Mouse (Mus musculus): ENCODE results near the gene Mme. TPM values are rescaled to one million over a fixed set of nuclear protein-coding genes. Genes with fewer than 3 reads are reported as not detected.

The Mme gene
- polyA plus RNA-seq, 1 experiment from 2014 or later: 0.10 TPM

DNA sequence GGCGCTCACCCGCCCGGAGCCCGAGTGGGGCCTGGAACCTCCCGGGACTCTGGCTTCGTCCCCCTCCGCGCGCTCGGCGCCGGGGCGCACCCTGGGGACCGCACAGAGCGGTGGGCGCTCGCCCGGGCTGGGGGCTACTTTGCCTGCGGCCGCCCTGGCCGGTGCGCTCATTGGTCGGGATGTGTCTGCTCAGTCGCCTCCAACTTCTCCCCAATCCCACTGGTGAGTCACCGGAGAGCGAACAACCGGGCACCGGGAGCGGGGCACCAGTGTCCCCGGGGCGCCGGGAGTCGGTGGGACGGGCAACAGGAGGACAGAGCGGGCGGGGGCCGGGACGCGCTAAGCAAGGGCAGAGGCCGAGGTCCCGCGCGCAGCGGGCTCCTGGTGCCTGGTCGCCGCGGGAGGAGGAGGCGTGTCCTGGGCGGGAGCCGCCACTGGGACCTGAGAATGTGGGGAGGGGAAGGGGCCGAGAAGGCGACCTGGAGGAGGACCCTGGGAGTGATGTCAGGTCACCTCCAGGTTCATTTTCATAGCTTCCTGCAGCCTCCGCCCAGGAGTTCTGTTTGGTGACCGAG lies 54.4 kb downstream of the Mme start:
- peaks cover 24% of the 10 kb centered on the region for H3K27me3 ChIP-seq
- no peak overlapping the region for H3K9ac ChIP-seq
- H3K27ac ChIP-seq (replicated peaks): no peak overlapping the region
- peak overlapping the region; percentile 64 for H3K4me2 ChIP-seq
- ATAC-seq (ENCODE audit: insufficient read depth): no peak
- H3K9me3 ChIP-seq (replicated peaks): no peaks in the 10 kb centered on the region
- 1% methylated on average over 53 of the region's 54 CpGs for WGBS (ENCODE audit: insufficient replicate concordance)
- H3K4me3 ChIP-seq (replicated peaks): peak overlapping the region; percentile 40
- H3K4me1 ChIP-seq (replicated peaks): no peaks in the 10 kb centered on the region
- H3K36me3 ChIP-seq (replicated peaks): no peaks in the 10 kb centered on the region

DNA sequence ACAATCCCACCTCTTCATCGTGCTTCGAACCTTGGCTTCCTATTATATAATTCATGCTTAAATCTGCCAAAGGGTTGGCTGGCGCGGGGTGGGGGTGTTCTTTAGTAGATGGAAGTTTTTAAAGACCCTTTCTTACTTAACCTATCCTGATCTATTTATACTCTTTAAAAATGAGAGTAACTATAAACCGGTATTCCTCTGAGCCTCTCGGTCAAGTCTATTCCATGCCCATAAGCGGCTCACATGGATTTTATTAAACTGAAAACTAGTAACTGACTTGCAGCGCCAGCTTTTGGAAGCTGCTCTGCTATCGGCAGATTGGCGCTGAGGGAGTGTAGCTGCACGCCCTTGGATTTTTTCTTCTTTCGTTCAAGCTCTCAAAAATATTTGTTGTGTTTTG lies 55.1 kb downstream of the Mme start:
- no peak for ATAC-seq (ENCODE audit: insufficient read depth)
- 7% methylated on average over 12 of the region's 12 CpGs for WGBS (ENCODE audit: insufficient replicate concordance)
- H3K4me3 ChIP-seq (replicated peaks): 0 out of 2 replicates have a peak overlapping the region, but pooled peaks have one; percentile 40
- no peak overlapping the region for H3K9ac ChIP-seq
- no peak overlapping the region for H3K27ac ChIP-seq (replicated peaks)
- peaks cover 24% of the 10 kb centered on the region for H3K27me3 ChIP-seq
- H3K4me1 ChIP-seq (replicated peaks): no peaks in the 10 kb centered on the region
- H3K9me3 ChIP-seq (replicated peaks): no peaks in the 10 kb centered on the region
- peak overlapping the region; percentile 64; the same call in 1 of the 2 replicates for H3K4me2 ChIP-seq
- H3K36me3 ChIP-seq (replicated peaks): no peaks in the 10 kb centered on the region

GRCm38 (mm10) chr3:63297787-63298186 lies 56.5 kb downstream of the Mme start:
- no peak for ATAC-seq (ENCODE audit: insufficient read depth)
- Histone ChIP-seq H3K9ac (no peak overlapping the region), H3K27ac (replicated peaks) (no peak overlapping the region), H3K27me3 (peaks cover 24% of the 10 kb centered on the region), H3K4me2 (no peak overlapping the region), H3K4me3 (replicated peaks) (no peak overlapping the region), H3K9me3 (replicated peaks) (no peaks in the 10 kb centered on the region), H3K4me1 (replicated peaks) (no peaks in the 10 kb centered on the region), H3K36me3 (replicated peaks) (no peaks in the 10 kb centered on the region)
- WGBS (ENCODE audit: insufficient replicate concordance): 6% methylated on average over 6 of the region's 6 CpGs

GRCm38 (mm10) chr3:63315211-63315760 lies 73.9 kb downstream of the Mme start:
- 67% methylated on average over 7 of the region's 7 CpGs for WGBS (ENCODE audit: insufficient replicate concordance)
- H3K9ac ChIP-seq: no peak overlapping the region
- no peak overlapping the region for H3K4me3 ChIP-seq (replicated peaks)
- H3K4me1 ChIP-seq (replicated peaks): no peaks in the 10 kb centered on the region
- no peaks in the 10 kb centered on the region for H3K27me3 ChIP-seq
- H3K4me2 ChIP-seq: no peak overlapping the region
- no peaks in the 10 kb centered on the region for H3K9me3 ChIP-seq (replicated peaks)
- ATAC-seq (ENCODE audit: insufficient read depth): no peak
- no peaks in the 10 kb centered on the region for H3K36me3 ChIP-seq (replicated peaks)
- no peak overlapping the region for H3K27ac ChIP-seq (replicated peaks)

DNA sequence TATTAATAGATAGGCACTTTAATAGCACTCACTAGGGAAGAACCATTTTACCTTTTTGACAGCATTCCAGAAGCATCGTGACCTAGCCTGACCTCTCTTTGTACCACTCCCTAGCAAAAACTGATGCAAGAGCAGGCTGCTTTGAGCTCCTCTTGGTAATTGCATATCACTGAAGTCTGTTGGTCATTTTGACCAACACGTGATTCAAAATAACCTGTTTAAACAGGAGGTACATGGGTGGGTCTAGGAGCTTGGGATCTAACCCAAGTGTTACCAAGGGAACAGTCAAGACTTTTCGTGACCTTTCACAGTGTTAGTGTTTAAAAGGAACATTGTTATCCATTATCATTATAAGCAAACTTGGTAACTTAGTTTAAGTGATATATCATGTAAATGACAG lies 76.2 kb downstream of the Mme start:
- H3K4me1 ChIP-seq (replicated peaks): no peaks in the 10 kb centered on the region
- no peak overlapping the region for H3K9ac ChIP-seq
- no peaks in the 10 kb centered on the region for H3K27me3 ChIP-seq
- H3K27ac ChIP-seq (replicated peaks): no peak overlapping the region
- H3K36me3 ChIP-seq (replicated peaks): no peaks in the 10 kb centered on the region
- no peak overlapping the region for H3K4me3 ChIP-seq (replicated peaks)
- 58% methylated on average over 3 of the region's 3 CpGs for WGBS (ENCODE audit: insufficient replicate concordance)
- no peak for ATAC-seq (ENCODE audit: insufficient read depth)
- H3K4me2 ChIP-seq: no peak overlapping the region
- no peaks in the 10 kb centered on the region for H3K9me3 ChIP-seq (replicated peaks)

DNA sequence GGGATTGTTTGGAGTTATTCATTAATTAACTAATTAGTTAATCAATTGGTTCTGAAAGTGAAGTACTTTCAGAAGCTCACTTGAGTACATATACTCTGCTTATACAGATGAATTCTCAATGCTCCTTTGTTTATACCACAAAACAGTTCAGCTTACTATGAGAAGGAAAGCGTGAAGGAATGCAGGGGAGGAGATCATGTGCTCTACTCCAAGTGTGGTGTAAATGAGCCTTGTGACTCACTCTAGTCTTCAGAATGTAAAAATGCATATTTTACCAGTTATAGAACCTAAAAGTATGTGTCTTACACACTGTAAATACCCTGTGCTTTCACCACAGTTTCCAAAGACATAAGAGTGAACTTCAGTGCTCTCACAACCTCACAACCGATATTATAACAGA lies 84.3 kb downstream of the Mme start:
- 61% methylated on average over 2 of the region's 2 CpGs for WGBS (ENCODE audit: insufficient replicate concordance)
- Histone ChIP-seq H3K4me3 (replicated peaks) (no peak overlapping the region), H3K27ac (replicated peaks) (no peak overlapping the region), H3K4me2 (no peak overlapping the region), H3K36me3 (replicated peaks) (no peaks in the 10 kb centered on the region), H3K9me3 (replicated peaks) (no peaks in the 10 kb centered on the region), H3K27me3 (no peaks in the 10 kb centered on the region), H3K4me1 (replicated peaks) (no peaks in the 10 kb centered on the region), H3K9ac (no peak overlapping the region)
- no peak for ATAC-seq (ENCODE audit: insufficient read depth)

DNA sequence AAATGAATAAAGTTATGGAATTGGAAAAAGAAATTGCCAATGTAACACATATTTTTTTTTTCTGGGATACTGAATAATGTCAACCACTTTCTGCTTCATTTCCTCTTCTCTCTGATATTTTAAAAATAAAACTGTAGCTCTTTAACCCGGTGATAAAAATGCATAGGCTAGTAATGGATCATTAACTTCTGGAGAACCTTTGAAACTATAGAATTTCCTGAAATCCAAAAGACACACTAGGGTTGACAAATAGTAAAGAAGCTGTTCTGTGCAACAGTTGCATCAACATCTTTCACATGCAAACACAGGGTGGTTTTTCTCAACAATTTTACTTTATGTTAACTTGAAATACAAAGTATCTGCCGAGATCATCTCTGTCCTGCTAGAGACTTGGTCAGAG lies 98.8 kb downstream of the Mme start:
- ATAC-seq (ENCODE audit: insufficient read depth): no peak
- H3K36me3 ChIP-seq (replicated peaks): no peaks in the 10 kb centered on the region
- H3K4me1 ChIP-seq (replicated peaks): no peaks in the 10 kb centered on the region
- WGBS (ENCODE audit: insufficient replicate concordance): 51% methylated on average over 2 of the region's 2 CpGs
- H3K4me2 ChIP-seq: no peak overlapping the region
- H3K27ac ChIP-seq (replicated peaks): no peak overlapping the region
- H3K9ac ChIP-seq: no peak overlapping the region
- H3K9me3 ChIP-seq (replicated peaks): no peaks in the 10 kb centered on the region
- no peak overlapping the region for H3K4me3 ChIP-seq (replicated peaks)
- H3K27me3 ChIP-seq: no peaks in the 10 kb centered on the region

GRCm38 (mm10) chr3:63340546-63340945 lies 99.2 kb downstream of the Mme start:
- Histone ChIP-seq H3K27me3 (no peaks in the 10 kb centered on the region), H3K4me3 (replicated peaks) (no peak overlapping the region), H3K27ac (replicated peaks) (no peak overlapping the region), H3K9me3 (replicated peaks) (no peaks in the 10 kb centered on the region), H3K9ac (no peak overlapping the region), H3K4me2 (no peak overlapping the region), H3K4me1 (replicated peaks) (no peaks in the 10 kb centered on the region), H3K36me3 (replicated peaks) (no peaks in the 10 kb centered on the region)
- 61% methylated on average over 3 of the region's 3 CpGs for WGBS (ENCODE audit: insufficient replicate concordance)
- ATAC-seq (ENCODE audit: insufficient read depth): no peak

DNA sequence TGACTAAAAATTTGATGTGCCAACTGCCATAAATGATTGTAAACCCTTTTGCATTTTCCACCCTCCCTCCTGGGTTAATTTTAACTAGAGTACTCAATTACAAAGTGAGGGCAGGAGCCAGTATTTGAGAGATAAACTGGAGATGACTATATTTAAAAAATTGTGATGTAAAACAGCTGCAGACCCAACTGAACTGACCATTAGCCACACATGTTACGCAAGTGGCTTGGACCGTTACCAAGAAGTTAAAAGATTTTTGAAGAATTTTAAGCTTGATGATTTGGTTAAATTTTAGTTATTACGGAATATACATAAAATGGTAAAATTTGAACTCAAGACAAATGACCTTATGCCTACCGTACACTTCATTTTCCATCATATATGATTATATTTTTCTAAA lies 100.1 kb downstream of the Mme start:
- ATAC-seq (ENCODE audit: insufficient read depth): no peak
- 71% methylated on average over 4 of the region's 4 CpGs for WGBS (ENCODE audit: insufficient replicate concordance)
- no peak overlapping the region for H3K9ac ChIP-seq
- H3K4me2 ChIP-seq: no peak overlapping the region
- no peaks in the 10 kb centered on the region for H3K9me3 ChIP-seq (replicated peaks)
- H3K27me3 ChIP-seq: no peaks in the 10 kb centered on the region
- no peaks in the 10 kb centered on the region for H3K4me1 ChIP-seq (replicated peaks)
- H3K36me3 ChIP-seq (replicated peaks): no peaks in the 10 kb centered on the region
- H3K27ac ChIP-seq (replicated peaks): no peak overlapping the region
- H3K4me3 ChIP-seq (replicated peaks): no peak overlapping the region

DNA sequence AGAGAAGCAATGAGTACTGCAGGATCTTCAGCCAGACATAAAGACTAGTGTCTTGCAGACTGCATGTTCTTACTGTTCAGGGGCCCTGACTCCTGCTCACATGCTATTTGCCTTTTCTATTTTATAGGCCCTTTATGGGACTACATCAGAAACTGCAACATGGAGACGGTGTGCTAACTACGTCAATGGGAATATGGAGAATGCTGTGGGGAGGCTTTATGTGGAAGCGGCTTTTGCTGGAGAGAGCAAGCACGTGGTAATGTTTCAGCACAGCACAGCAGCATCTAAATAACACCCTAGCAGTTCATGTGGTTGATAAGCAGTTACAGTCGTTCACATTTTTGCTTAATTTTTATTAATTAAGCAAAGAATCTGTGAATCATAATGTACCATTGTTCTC lies 103.7 kb downstream of the Mme start:
- H3K4me3 ChIP-seq (replicated peaks): no peak overlapping the region
- WGBS (ENCODE audit: insufficient replicate concordance): 64% methylated on average over 5 of the region's 5 CpGs
- no peak overlapping the region for H3K9ac ChIP-seq
- H3K36me3 ChIP-seq (replicated peaks): no peaks in the 10 kb centered on the region
- H3K4me1 ChIP-seq (replicated peaks): no peaks in the 10 kb centered on the region
- no peaks in the 10 kb centered on the region for H3K9me3 ChIP-seq (replicated peaks)
- H3K27me3 ChIP-seq: no peaks in the 10 kb centered on the region
- H3K4me2 ChIP-seq: no peak overlapping the region
- no peak for ATAC-seq (ENCODE audit: insufficient read depth)
- H3K27ac ChIP-seq (replicated peaks): no peak overlapping the region

DNA sequence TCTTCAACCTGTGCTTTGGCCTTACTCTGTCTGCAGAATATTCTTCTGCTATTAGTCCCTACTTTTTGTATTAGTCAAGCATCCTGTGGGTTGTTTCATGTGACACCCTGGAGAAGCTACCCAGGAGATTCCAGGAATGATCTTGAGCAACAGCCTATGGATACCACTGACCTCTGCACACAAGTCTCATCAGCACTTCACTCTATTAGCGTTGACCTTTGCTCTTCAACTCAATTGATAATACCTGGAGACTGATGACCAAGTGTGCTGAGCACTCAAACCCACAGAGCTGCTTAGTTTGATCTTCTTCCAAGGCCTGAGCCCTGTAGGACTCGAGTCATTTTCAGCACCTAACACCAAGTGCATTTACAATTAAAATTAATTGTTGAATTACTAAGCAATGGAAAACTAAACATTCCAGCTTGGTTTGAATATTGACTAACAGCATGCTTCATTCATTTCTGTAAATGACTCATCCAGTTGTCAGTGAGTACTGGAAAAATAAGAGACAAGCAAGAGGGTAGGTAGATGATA lies 107.6 kb downstream of the Mme start:
- Histone ChIP-seq H3K36me3 (replicated peaks) (no peaks in the 10 kb centered on the region), H3K27ac (replicated peaks) (no peak overlapping the region), H3K4me1 (replicated peaks) (no peaks in the 10 kb centered on the region), H3K27me3 (no peaks in the 10 kb centered on the region), H3K9me3 (replicated peaks) (no peaks in the 10 kb centered on the region), H3K9ac (no peak overlapping the region), H3K4me2 (no peak overlapping the region), H3K4me3 (replicated peaks) (no peak overlapping the region)
- 32% methylated on average over 2 of the region's 2 CpGs for WGBS (ENCODE audit: insufficient replicate concordance)
- ATAC-seq (ENCODE audit: insufficient read depth): no peak

- no peak overlapping the region for H3K4me2 ChIP-seq
- no peak for ATAC-seq (ENCODE audit: insufficient read depth)
- 68% methylated on average over 4 of the region's 4 CpGs for WGBS (ENCODE audit: insufficient replicate concordance)
- H3K4me3 ChIP-seq (replicated peaks): no peak overlapping the region
- H3K4me1 ChIP-seq (replicated peaks): no peaks in the 10 kb centered on the region
- no peak overlapping the region for H3K27ac ChIP-seq (replicated peaks)
- no peaks in the 10 kb centered on the region for H3K9me3 ChIP-seq (replicated peaks)
- H3K9ac ChIP-seq: no peak overlapping the region
- H3K27me3 ChIP-seq: no peaks in the 10 kb centered on the region
- no peaks in the 10 kb centered on the region for H3K36me3 ChIP-seq (replicated peaks)
Measured at GRCm38 (mm10) chr3:63350242-63350641, 108.9 kb downstream of the Mme start.
